Mouse (Mus musculus): ENCODE results near the gene Enah. TPM values are rescaled to one million over a fixed set of nuclear protein-coding genes. Genes with fewer than 3 reads are reported as not detected.

Gene Enah
- polyA plus RNA-seq, 1 experiment from 2014 or later, result 32.4 TPM

GRCm38 (mm10) chr1:181900846-181901245, 118.9 kb downstream of the Enah start:
- Histone ChIP-seq H3K27me3 (ENCODE audit: control insufficient read depth, insufficient read depth, low read length) (no peaks in the 10 kb centered on the region), H3K9ac (replicated peaks; ENCODE audit: low read length) (no peak overlapping the region), H3K9me3 (replicated peaks; ENCODE audit: control insufficient read depth, low read length) (no peaks in the 10 kb centered on the region), H3K4me2 (ENCODE audit: low read depth, low read length) (no peak overlapping the region), H3K36me3 (replicated peaks; ENCODE audit: control insufficient read depth, insufficient read depth, low read depth, low read length) (no peaks in the 10 kb centered on the region; the same call in 1 of the 2 replicates), H3K27ac (replicated peaks; ENCODE audit: low read depth, low read length) (no peak overlapping the region), H3K4me1 (ENCODE audit: control insufficient read depth, insufficient read depth, low read length) (no peaks in the 10 kb centered on the region), H3K4me3 (ENCODE audit: low read depth, low read length) (no peak overlapping the region)
- no peak for ATAC-seq (replicated peaks; ENCODE audit: insufficient number of reproducible peaks, low FRiP score, low TSS enrichment, low read depth)
- DNase-seq (ENCODE audit: low spot score), result no peak
- 93% methylated on average over 1 of the region's 1 CpGs for WGBS

GRCm38 (mm10) chr1:181898961-181899360, 120.8 kb downstream of the Enah start:
- H3K4me2 ChIP-seq (ENCODE audit: low read depth, low read length), result no peak overlapping the region
- no peak overlapping the region for H3K9ac ChIP-seq (replicated peaks; ENCODE audit: low read length)
- H3K9me3 ChIP-seq (replicated peaks; ENCODE audit: control insufficient read depth, low read length), result no peaks in the 10 kb centered on the region
- no peaks in the 10 kb centered on the region; the same call in 1 of the 2 replicates for H3K36me3 ChIP-seq (replicated peaks; ENCODE audit: control insufficient read depth, insufficient read depth, low read depth, low read length)
- H3K4me1 ChIP-seq (ENCODE audit: control insufficient read depth, insufficient read depth, low read length), result no peaks in the 10 kb centered on the region
- no peak overlapping the region for H3K27ac ChIP-seq (replicated peaks; ENCODE audit: low read depth, low read length)
- H3K4me3 ChIP-seq (ENCODE audit: low read depth, low read length), result no peak overlapping the region
- ATAC-seq (replicated peaks; ENCODE audit: insufficient number of reproducible peaks, low FRiP score, low TSS enrichment, low read depth) (no peak), DNase-seq (ENCODE audit: low spot score) (no peak)
- no peaks in the 10 kb centered on the region for H3K27me3 ChIP-seq (ENCODE audit: control insufficient read depth, insufficient read depth, low read length)
- WGBS, result 76% methylated on average over 1 of the region's 1 CpGs

DNA sequence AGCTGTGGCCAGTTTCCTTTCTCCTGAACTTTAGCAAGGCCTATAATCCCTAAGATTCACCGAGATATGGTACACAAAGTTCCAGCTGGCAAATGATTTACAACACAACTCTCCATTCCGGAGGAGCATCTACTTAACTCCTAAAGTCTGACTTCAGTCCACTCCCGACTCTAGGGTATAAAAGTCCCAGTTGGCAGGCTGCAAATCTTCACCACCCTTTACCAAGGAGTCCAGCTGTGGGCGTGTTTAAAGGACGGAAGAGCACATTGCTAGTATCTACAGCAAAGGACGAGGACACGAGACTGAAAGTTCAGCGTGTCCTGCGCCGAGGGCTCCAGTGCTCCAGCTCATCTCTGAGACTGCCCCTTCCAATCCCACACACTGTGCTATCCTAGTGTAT, 122.8 kb downstream of the Enah start:
- H3K4me2 ChIP-seq (ENCODE audit: low read depth, low read length), result no peak overlapping the region
- DNase-seq (ENCODE audit: low spot score), result no peak
- no peaks in the 10 kb centered on the region for H3K36me3 ChIP-seq (replicated peaks; ENCODE audit: control insufficient read depth, insufficient read depth, low read depth, low read length)
- WGBS, result 86% methylated on average over 10 of the region's 10 CpGs
- H3K4me1 ChIP-seq (ENCODE audit: control insufficient read depth, insufficient read depth, low read length), result no peaks in the 10 kb centered on the region
- no peak overlapping the region for H3K27ac ChIP-seq (replicated peaks; ENCODE audit: low read depth, low read length)
- no peak overlapping the region for H3K9ac ChIP-seq (replicated peaks; ENCODE audit: low read length)
- no peaks in the 10 kb centered on the region for H3K9me3 ChIP-seq (replicated peaks; ENCODE audit: control insufficient read depth, low read length)
- ATAC-seq (replicated peaks; ENCODE audit: insufficient number of reproducible peaks, low FRiP score, low TSS enrichment, low read depth), result no peak
- no peaks in the 10 kb centered on the region for H3K27me3 ChIP-seq (ENCODE audit: control insufficient read depth, insufficient read depth, low read length)
- H3K4me3 ChIP-seq (ENCODE audit: low read depth, low read length), result no peak overlapping the region

DNA sequence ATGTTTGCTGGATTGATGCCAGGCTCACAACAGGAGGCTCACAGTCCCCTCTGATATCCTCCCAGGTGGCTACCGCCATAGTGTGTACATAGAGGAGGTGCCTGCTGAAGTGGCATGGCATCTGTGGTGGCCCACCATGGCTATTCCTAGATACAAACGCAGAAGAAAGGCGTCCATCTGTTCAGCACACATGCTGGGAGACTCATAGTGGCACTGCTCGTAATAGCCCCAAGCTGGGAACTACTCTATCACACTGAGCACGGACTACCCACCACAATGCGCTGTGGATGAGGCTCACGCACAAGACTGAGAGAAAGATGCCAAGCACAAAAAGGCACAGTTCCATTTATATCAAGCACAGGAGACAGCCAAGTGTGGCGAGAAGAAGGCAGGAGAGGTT, 126.1 kb downstream of the Enah start:
- Histone ChIP-seq H3K4me2 (ENCODE audit: low read depth, low read length) (no peak overlapping the region), H3K4me1 (ENCODE audit: control insufficient read depth, insufficient read depth, low read length) (no peaks in the 10 kb centered on the region), H3K4me3 (ENCODE audit: low read depth, low read length) (no peak overlapping the region), H3K9ac (replicated peaks; ENCODE audit: low read length) (no peak overlapping the region), H3K9me3 (replicated peaks; ENCODE audit: control insufficient read depth, low read length) (no peaks in the 10 kb centered on the region), H3K27ac (replicated peaks; ENCODE audit: low read depth, low read length) (no peak overlapping the region), H3K36me3 (replicated peaks; ENCODE audit: control insufficient read depth, insufficient read depth, low read depth, low read length) (no peaks in the 10 kb centered on the region), H3K27me3 (ENCODE audit: control insufficient read depth, insufficient read depth, low read length) (no peaks in the 10 kb centered on the region)
- 81% methylated on average over 8 of the region's 8 CpGs for WGBS
- no peak for DNase-seq (ENCODE audit: low spot score)
- no peak for ATAC-seq (replicated peaks; ENCODE audit: insufficient number of reproducible peaks, low FRiP score, low TSS enrichment, low read depth)

- Histone ChIP-seq H3K36me3 (replicated peaks; ENCODE audit: control insufficient read depth, insufficient read depth, low read depth, low read length) (no peaks in the 10 kb centered on the region), H3K4me2 (ENCODE audit: low read depth, low read length) (no peak overlapping the region), H3K4me3 (ENCODE audit: low read depth, low read length) (no peak overlapping the region), H3K9ac (replicated peaks; ENCODE audit: low read length) (no peak overlapping the region), H3K9me3 (replicated peaks; ENCODE audit: control insufficient read depth, low read length) (no peaks in the 10 kb centered on the region), H3K27me3 (ENCODE audit: control insufficient read depth, insufficient read depth, low read length) (no peaks in the 10 kb centered on the region), H3K4me1 (ENCODE audit: control insufficient read depth, insufficient read depth, low read length) (no peaks in the 10 kb centered on the region), H3K27ac (replicated peaks; ENCODE audit: low read depth, low read length) (no peak overlapping the region)
- WGBS, result 89% methylated on average over 7 of the region's 7 CpGs
- ATAC-seq (replicated peaks; ENCODE audit: insufficient number of reproducible peaks, low FRiP score, low TSS enrichment, low read depth) (no peak), DNase-seq (ENCODE audit: low spot score) (no peak)
These were observed 130.1 kb downstream of the Enah start for GRCm38 (mm10) chr1:181889670-181890069.

DNA sequence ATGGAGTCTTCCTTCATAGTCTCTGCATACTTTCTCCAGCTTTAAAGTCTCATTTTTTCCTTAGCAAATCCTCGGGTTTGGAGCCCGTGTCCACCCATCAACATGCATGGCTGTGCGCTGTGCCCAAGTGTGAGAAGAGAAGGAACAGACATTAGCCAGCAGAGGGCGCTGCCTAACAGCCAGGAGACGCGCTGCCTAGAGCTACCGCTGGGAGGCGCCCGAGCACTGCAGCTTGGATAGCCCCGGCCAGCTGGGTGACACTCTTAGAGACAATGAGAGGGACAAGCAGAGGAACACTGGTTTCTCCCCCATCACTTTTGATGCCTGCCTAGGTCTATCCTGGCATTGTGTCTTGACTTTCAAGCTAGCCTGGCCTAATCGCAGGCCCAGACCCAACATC, 131.0 kb downstream of the Enah start:
- DNase-seq (ENCODE audit: low spot score) (peak; percentile 87), ATAC-seq (replicated peaks; ENCODE audit: insufficient number of reproducible peaks, low FRiP score, low TSS enrichment, low read depth) (peak; percentile 81)
- WGBS, result 6% methylated on average over 11 of the region's 11 CpGs
- Histone ChIP-seq H3K27ac (replicated peaks; ENCODE audit: low read depth, low read length) (no peak overlapping the region), H3K9ac (replicated peaks; ENCODE audit: low read length) (no peak overlapping the region; the same call in 1 of the 2 replicates), H3K4me1 (ENCODE audit: control insufficient read depth, insufficient read depth, low read length) (no peaks in the 10 kb centered on the region), H3K4me3 (ENCODE audit: low read depth, low read length) (no peak overlapping the region), H3K36me3 (replicated peaks; ENCODE audit: control insufficient read depth, insufficient read depth, low read depth, low read length) (no peaks in the 10 kb centered on the region), H3K4me2 (ENCODE audit: low read depth, low read length) (no peak overlapping the region), H3K27me3 (ENCODE audit: control insufficient read depth, insufficient read depth, low read length) (no peaks in the 10 kb centered on the region), H3K9me3 (replicated peaks; ENCODE audit: control insufficient read depth, low read length) (no peaks in the 10 kb centered on the region)

DNA sequence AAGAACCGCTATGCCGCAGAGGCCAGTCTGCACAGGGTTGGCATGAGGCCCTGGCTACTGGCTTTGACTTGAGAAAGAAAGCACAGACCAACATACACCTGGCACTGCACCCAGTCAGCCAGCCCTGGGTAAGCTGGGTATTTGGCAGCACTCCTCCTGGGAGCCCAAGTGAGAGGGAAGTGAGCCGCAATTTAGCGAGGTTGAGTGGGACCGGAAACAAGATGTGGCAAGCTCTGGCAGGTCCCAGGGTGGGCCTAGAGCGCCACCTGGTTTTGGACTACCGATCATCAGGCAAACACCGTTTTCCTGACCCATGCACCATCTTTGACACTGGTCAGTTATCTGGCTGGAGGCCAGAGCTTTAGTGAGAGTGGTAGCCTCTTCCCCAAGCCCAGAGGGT, 138.3 kb downstream of the Enah start:
- H3K27ac ChIP-seq (replicated peaks; ENCODE audit: low read depth, low read length), result no peak overlapping the region
- H3K9ac ChIP-seq (replicated peaks; ENCODE audit: low read length), result no peak overlapping the region
- no peak overlapping the region; the same call in 1 of the 2 replicates for H3K4me2 ChIP-seq (ENCODE audit: low read depth, low read length)
- H3K4me1 ChIP-seq (ENCODE audit: control insufficient read depth, insufficient read depth, low read length), result peaks cover 3% of the 10 kb centered on the region; the same call in 1 of the 2 replicates
- no peak for ATAC-seq (replicated peaks; ENCODE audit: insufficient number of reproducible peaks, low FRiP score, low TSS enrichment, low read depth)
- no peaks in the 10 kb centered on the region for H3K9me3 ChIP-seq (replicated peaks; ENCODE audit: control insufficient read depth, low read length)
- 30% methylated on average over 8 of the region's 8 CpGs for WGBS
- no peaks in the 10 kb centered on the region for H3K27me3 ChIP-seq (ENCODE audit: control insufficient read depth, insufficient read depth, low read length)
- no peaks in the 10 kb centered on the region for H3K36me3 ChIP-seq (replicated peaks; ENCODE audit: control insufficient read depth, insufficient read depth, low read depth, low read length)
- H3K4me3 ChIP-seq (ENCODE audit: low read depth, low read length), result no peak overlapping the region
- DNase-seq (ENCODE audit: low spot score), result peak; percentile 69

DNA sequence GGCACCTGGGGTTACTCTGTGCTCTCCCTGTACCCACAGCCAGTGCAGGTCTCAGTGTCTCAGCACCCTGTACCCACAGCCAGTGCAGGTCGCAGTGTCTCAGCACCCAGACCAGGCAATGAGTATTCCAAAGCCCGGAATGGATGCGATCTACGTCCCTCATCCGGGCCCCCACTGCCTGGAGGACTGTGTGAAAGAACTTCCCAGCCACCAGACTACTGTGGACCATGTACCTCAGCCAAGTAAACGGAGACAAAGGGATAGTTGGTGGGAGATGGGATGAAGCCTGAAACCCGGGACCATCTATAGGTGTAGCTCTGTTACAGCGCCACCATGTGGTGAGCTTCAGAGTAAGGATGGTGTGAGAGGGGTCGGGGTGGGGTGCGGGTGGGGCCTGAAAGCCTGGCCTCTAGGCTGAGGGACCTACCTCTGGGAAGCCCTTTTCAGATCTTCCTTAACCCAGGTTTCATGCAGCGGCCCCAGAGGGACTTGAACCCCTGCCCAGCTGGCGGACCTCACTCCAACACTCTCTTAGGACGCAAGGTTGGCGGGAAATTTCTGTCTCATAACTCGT, 139.0 kb downstream of the Enah start:
- DNase-seq (ENCODE audit: low spot score) (peak; percentile 24), ATAC-seq (replicated peaks; ENCODE audit: insufficient number of reproducible peaks, low FRiP score, low TSS enrichment, low read depth) (peak; percentile 16; the same call in 1 of the 2 replicates)
- Histone ChIP-seq H3K4me2 (ENCODE audit: low read depth, low read length) (no peak overlapping the region), H3K27ac (replicated peaks; ENCODE audit: low read depth, low read length) (no peak overlapping the region), H3K4me1 (ENCODE audit: control insufficient read depth, insufficient read depth, low read length) (peaks cover 3% of the 10 kb centered on the region; the same call in 1 of the 2 replicates), H3K9ac (replicated peaks; ENCODE audit: low read length) (no peak overlapping the region), H3K4me3 (ENCODE audit: low read depth, low read length) (no peak overlapping the region), H3K27me3 (ENCODE audit: control insufficient read depth, insufficient read depth, low read length) (no peaks in the 10 kb centered on the region), H3K9me3 (replicated peaks; ENCODE audit: control insufficient read depth, low read length) (no peaks in the 10 kb centered on the region), H3K36me3 (replicated peaks; ENCODE audit: control insufficient read depth, insufficient read depth, low read depth, low read length) (no peaks in the 10 kb centered on the region)
- WGBS, result 52% methylated on average over 15 of the region's 15 CpGs
